Mouse (Mus musculus) left cerebral cortex, postnatal 4 days (tissue): Measurements from ENCODE around the gene Esam. TPM values are rescaled to one million over a fixed set of nuclear protein-coding genes. Genes with fewer than 3 reads are reported as not detected.

Source experiments
- DNase-seq: peaks from one replicate; pipeline ENCODE4 v3.0.0-alpha.2; 2022
- intact Hi-C: fragments of 180-260 bp; cut with DNase I; formaldehyde crosslinking; loops from one replicate; pipeline ENCODE4 v1.15.1; 2025
- total RNA-seq, 2 experiments: library from RNA; stranded (reverse); gene quantifications; 2 replicates each; pipeline ENCODE4 v1.2.3; 2021

Gene Esam
- total RNA-seq, 2 experiments from 2014 or later: 30.8 to 30.9 TPM

GRCm38 (mm10) chr9:37552536-37553293 is 24.8 kb downstream of the Esam start, which contains the start of gene Nrgn:
Gene Nrgn (minus strand): TSS chr9:37552904.
- DNase-seq: peak; percentile 76
- intact Hi-C loops: loop anchor here (10.0 kb wide), 2 partner anchors 62 to 382 kb away; partner anchors contain the start of gene Spa17

- DNase-seq: no peak
Measured at GRCm38 (mm10) chr9:37554279-37554678, 26.4 kb downstream of the Esam start.

DNA sequence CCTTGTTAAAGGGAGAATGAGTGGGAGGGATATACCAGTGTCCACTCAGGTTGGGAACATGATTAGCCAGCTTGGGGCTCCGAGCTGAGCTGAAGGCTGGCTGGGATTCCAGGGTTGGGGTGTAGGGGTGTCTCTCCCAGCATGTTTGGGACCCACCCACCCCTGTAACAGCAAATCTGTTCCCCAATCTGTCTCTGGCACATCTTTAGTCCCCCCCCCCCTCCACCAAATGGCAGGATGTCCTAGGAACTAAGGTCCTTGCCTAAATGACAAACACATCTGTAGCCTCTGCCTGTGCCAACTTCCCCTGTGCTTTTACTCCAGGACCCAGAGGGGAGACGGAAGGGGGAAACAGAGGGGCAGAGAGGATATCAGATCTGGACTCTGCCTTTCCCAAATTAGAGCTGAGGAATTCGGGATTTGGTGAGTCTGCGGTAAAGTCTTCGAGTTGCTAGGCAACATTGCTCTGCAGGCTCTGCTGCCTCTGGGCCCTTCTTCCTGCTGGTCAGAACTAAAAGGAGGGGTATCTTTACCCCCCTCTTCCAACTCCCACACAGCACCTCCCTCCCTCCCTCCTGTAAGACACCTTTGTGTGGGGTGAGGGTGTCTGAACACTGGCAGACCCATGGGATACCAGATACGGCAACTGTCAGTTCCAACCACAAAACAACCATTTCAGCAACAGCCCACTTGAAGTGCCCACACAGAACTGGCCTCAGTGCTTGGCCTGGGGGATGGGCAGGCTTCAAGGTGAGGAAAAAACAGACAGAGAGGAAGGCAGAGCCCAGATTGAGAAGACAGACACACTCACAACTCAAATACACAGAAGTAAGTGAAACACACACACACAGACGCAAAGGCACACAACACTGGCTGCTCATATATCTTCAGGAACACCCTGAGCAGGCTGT is 27.2 kb downstream of the Esam start, which contains the start of gene Siae:
TSS of gene Siae (plus strand) at position 861 of the 911 bp plus-strand sequence.
- DNase-seq: no peak
- intact Hi-C loops: loop anchor here (10.0 kb wide), 2 partner anchors 60 to 380 kb away; partner anchors contain the start of gene Spa17

More at GRCm38 (mm10) chr9:37554279-37554678, 26.4 kb downstream of the Esam start:
- intact Hi-C loops: loop anchor here (10.0 kb wide), 2 partner anchors 61 to 381 kb away; partner anchors contain the start of gene Spa17

GRCm38 (mm10) chr9:37556366-37556765 is 28.5 kb downstream of the Esam start:
- intact Hi-C loops: loop anchor here (10.0 kb wide), 2 partner anchors 58 to 378 kb away; partner anchors contain the start of gene Spa17
- no peak for DNase-seq

DNA sequence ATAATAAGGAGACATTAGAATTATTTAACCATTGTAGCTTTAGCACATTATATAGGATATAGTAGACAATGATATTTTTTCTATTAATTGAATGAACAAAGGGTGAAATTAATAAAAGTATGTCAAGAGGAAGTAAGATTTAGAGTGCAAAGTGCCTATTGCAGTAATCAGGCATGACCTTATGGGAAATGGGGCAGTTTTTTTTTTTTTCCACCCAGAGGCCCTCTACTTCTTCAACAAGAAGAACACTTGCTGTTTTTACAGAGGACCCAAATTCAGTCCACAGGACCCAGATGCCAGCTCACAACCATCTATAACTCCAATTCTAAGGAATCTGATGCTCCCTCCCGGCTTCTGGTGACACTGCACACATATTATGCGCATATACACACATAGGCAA is 32.7 kb downstream of the Esam start:
- intact Hi-C loops: no loop called here
- no peak for DNase-seq

DNA sequence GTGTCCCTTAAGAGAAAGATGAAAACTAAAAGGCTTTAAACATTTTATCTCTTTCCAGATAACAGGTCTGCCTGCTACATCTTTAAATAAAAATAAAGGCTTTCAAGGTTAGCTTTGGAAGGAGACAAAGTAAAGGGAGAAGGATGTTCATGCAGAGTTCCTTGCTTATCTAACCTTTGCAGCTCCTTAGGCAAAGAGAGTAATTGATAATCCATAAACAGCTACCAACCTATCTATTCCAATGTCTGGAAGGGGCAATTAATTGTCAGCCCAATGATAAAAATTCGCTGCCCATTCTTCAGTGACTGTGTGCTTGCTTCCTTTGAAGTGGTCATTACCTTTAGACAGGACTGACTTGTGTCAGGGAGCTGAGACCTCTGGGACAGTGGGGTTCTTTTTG is 35.9 kb downstream of the Esam start:
- intact Hi-C loops: no loop called here
- no peak for DNase-seq

DNA sequence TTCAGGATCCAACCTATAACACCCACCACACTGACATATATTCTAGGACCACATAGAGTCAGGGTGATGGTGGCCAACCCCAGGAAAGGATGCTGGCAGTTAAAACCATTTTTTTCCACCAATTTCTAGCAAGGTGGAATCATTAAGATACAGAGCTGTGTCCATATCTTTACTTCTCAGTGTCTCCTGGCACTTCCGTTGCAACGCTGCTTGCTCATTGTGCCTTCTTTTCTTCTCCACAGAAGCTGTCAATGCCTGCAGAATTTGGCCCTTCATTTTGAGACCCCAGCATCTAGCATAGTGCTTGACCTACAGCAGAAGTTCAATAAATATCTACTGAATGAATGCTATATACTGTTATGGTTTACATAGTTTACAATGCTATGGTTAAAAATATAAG is 39.1 kb downstream of the Esam start:
- intact Hi-C loops: no loop called here
- DNase-seq: no peak

GRCm38 (mm10) chr9:37567454-37567853 is 39.6 kb downstream of the Esam start:
- no peak for DNase-seq
- intact Hi-C loops: no loop called here

DNA sequence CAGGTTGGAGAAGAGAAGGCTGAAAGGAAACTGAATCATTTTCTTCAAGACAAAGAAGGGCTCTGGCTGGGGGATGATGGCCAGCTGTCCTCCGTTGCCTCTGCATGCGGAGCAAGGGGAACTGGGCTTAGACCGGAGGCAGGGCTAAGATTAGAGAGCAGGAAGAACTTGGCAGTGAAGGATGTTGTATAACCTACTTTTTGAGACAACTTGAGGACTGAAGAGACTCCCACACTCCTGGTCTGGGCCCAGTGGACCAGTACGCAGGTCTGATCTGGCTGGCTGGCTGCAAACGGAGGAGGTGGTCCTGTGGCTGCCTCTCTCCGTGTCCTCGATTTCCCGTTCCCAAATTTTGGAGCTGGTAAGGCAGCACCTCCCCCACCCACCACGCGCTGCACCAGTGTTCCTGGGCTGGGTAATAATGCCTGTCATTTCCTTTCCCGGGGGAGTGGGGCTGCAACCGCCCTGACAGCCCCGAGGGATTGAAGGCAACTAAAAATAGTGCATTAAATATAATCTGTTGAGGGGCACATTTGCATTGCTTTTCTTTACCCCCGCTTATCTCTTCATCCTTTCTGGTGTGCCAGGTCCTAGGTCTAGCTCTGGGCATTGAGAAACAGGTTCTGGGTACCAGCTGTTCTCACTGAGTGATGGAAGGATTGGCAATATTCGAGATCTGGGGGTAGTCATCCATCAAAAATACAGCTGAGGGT is 40.2 kb downstream of the Esam start:
- intact Hi-C loops: no loop called here

DNA sequence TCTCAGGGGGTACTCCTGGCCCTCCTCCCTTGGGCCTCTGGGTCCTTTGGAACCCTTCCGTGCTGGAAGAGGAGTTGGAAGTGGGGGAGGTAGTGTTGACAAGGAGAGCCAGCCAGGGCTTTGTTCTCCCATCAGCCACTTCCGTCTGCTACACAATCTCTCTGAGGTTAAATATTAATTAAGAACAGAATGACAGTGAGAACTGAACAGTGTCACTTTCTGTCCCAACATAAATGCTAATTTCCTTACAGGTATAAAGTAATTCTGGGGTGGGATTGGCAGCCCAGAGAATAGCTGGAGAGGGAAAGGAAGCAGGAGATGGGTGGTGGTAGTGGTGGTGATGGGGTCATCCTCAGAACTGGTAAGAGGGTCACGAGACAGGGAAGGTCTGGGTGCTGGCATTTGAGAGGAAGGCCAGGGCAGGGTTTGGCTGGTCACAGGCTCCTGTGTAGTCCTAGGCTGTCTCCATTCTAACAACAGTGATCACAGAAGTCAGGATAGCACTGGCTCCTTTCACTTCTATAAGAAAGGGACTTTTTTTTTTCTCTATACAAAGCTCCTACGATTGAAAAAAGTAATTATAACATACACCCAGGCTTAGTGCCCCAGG is 40.8 kb downstream of the Esam start:
- DNase-seq: no peak
- intact Hi-C loops: no loop called here

More for the DNA sequence above, 40.2 kb downstream of the Esam start:
- no peak for DNase-seq

- no peak for DNase-seq
- intact Hi-C loops: no loop called here
Measured at GRCm38 (mm10) chr9:37569231-37569835, 41.5 kb downstream of the Esam start.

GRCm38 (mm10) chr9:37572204-37572876 is 44.5 kb downstream of the Esam start:
- no peak for DNase-seq
- intact Hi-C loops: no loop called here

GRCm38 (mm10) chr9:37576436-37576930 is 48.6 kb downstream of the Esam start:
- intact Hi-C loops: no loop called here
- DNase-seq: no peak

GRCm38 (mm10) chr9:37583594-37583993 is 55.7 kb downstream of the Esam start:
- DNase-seq: no peak
- intact Hi-C loops: no loop called here

DNA sequence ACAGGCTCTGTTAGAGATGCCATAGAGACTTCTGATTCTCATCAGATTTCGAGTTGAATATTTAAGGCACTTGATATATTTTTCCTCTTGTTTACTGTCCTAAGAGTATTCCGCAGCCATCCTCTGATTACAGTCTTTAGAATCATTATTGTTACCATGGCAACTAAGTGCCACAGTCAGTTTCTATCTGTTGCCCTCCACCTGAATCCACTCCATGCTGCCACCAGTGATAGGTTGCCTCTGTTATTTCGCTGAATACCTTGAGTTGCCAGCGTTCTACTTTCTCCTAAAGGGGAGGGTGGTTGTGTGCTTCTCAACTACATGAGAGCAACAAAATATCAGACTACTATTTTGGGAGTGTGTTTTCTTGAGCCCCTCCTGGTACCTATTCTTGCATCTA is 58.8 kb downstream of the Esam start:
- DNase-seq: no peak
- intact Hi-C loops: no loop called here
